Comparison of ENCODE assay signal across 15 mouse cellular contexts in the genomic region with DNA sequence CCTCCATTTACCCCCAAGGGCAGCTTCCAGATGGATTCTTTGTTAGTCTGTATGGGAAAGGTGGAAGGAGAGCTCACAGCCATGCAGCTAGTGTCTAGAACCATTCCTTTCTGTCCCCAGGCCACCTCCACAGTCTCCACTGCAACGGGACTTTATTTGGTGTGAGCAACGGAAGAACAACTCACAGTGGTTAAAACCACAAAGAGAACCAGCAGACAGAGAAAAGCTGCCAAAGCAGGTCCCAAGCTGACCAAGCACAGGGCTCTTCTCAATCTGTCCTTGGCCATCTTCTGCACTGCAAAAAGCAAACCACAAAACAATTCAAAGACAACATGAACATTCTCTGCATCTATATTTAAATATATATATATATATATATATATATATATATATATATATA.
"Had no signal": no experiment of that assay in that cellular context is flagged by ENCODE, and none has a peak within 500 bp of the region (broad histone marks: within the 10 kb centered on the region; RNA-seq: fewer than 3 reads in every experiment).

No protein-coding gene starts in this region.

- H3K9ac ChIP-seq: neural tube, embryonic 15.5 days; stomach, embryonic 15.5 days had no signal

- H3K27ac ChIP-seq: neural tube, embryonic 15.5 days; stomach, embryonic 15.5 days; stomach, postnatal 0 days had no signal

- DNase-seq: retina, postnatal 1 day; right cerebral cortex, adult 18-20 months; right cerebral cortex, postnatal 14 days; right cerebral cortex, postnatal 25 days; right cerebral cortex, postnatal 4 days; spleen, adult 18-20 months; thymus, adult 18-20 months; thymus, adult 2 months; thymus, postnatal 14 days; thymus, postnatal 25 days; thymus, postnatal 36 days; thymus, postnatal 4 days had no signal

- H3K36me3 ChIP-seq: neural tube, embryonic 15.5 days; stomach, embryonic 15.5 days had no signal

- H3K9me3 ChIP-seq: neural tube, embryonic 15.5 days; stomach, embryonic 15.5 days had no signal

- H3K4me2 ChIP-seq: neural tube, embryonic 15.5 days; stomach, embryonic 15.5 days had no signal

- H3K27me3 ChIP-seq: neural tube, embryonic 15.5 days; stomach, embryonic 15.5 days had no signal

- H3K4me1 ChIP-seq: neural tube, embryonic 15.5 days; stomach, embryonic 15.5 days had no signal

- H3K4me3 ChIP-seq: neural tube, embryonic 15.5 days; stomach, embryonic 15.5 days had no signal
